Mouse (Mus musculus) cerebellum, adult 2 months (tissue): Measurements from ENCODE around the gene Mrps14. TPM values are rescaled to one million over a fixed set of nuclear protein-coding genes. Genes with fewer than 3 reads are reported as not detected.

Experiments used
- DNase-seq, 2 experiments: peaks; one replicate each; pipeline ENCODE4 v3.0.0; 2021
- H3K27ac ChIP-seq: fragments of 200-500 bp; 2 replicates; pipeline ENCODE4 v1.5.1; 2012; ENCODE audit warnings: low read length, control low read depth, inconsistent platforms; ENCODE audit not compliant: insufficient read depth
- H3K27me3 ChIP-seq: fragments of 200-500 bp; 2 replicates; pipeline ENCODE4 v1.6.1; 2012; ENCODE audit warnings: inconsistent platforms, mild to moderate bottlenecking, low read length, moderate library complexity; ENCODE audit not compliant: control insufficient read depth, insufficient read depth
- H3K4me1 ChIP-seq: fragments of 200-500 bp; 2 replicates; pipeline ENCODE4 v1.6.1; 2011; ENCODE audit warnings: low read length; ENCODE audit not compliant: control insufficient read depth, insufficient read depth
- H3K4me3 ChIP-seq: fragments of 200-500 bp; replicated peaks from 2 replicates; pipeline ENCODE3; 2011; ENCODE audit warnings: mild to moderate bottlenecking, low read depth, low read length, control low read depth; ENCODE audit not compliant: insufficient read depth
- CTCF ChIP-seq: fragments of 200-500 bp; IDR thresholded peaks from 2 replicates; pipeline ENCODE4 v1.5.1; 2011; ENCODE audit warnings: low read depth, mild to moderate bottlenecking, control low read depth, low read length, moderate library complexity, borderline replicate concordance; ENCODE audit not compliant: insufficient read depth
- POLR2A ChIP-seq: fragments of 200-500 bp; IDR thresholded peaks from 2 replicates; pipeline ENCODE4 v1.6.1; 2011; ENCODE audit warnings: low read length, control low read depth, borderline replicate concordance; ENCODE audit not compliant: insufficient read depth
- WGBS: fragments of 180-500 bp; shearing (Covaris S2); methylation state at CpG from one replicate; pipeline ENCODE4 v1.1.7; 2018; 5-methylcytosine and 5-hydroxymethylcytosine counted together
- polyA plus RNA-seq: library from polyadenylated mRNA; depleted of rRNA; stranded (reverse); fragments of >200 nt; gene quantifications from 2 replicates; pipeline ENCODE4 v1.2.3, GENCODE M21; 2012

The Mrps14 gene
- polyA plus RNA-seq, 1 experiment: 56.0 TPM

DNA sequence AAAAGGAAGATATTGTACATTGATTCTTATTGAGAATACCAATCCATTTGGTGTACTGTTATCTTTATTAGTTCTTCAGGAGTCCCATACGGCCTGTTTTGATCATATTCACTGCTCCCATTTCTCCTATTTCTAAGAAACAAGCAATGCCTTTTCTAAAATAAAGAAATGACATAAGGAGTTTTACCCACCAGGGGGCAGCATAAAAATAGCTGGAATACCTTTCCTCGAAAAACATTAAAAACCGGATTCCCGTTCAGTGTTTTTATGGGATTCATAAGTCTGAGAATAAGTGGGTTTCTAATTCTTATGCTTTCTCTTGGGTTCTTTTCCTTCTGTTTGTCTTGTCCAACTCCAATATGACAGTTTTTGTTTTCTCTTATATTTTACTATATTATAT lies 36.0 kb downstream of the Mrps14 start:
- 21% methylated on average over 4 of the region's 4 CpGs for WGBS
- DNase-seq: peak in 1 of 2 experiments; percentile 55
- no peaks in the 10 kb centered on the region for H3K4me1 ChIP-seq

DNA sequence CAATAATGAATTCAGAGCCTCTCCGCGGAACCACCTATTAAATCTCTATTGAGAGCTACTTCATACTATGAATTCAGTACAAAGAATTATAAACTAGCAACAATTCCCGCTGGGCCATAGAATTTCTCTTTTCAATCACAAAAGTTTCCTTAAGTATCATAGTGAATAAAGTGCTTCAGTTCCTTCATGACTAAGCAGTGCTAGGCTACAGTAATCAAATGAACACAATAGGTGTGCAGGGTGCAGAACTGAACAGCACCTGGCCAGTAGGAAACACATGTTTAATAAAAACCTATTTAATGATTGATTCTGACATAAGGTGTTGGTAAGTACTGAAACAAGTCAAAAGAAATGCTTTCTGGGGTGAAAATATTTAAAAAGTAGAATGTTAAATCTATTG lies 37.1 kb downstream of the Mrps14 start:
- WGBS: 87% methylated on average over 3 of the region's 3 CpGs

More for the DNA sequence above, 36.0 kb downstream of the Mrps14 start:
- H3K27ac ChIP-seq: no peak overlapping the region
- TF ChIP-seq POLR2A: no peak
- TF ChIP-seq CTCF: no peak
- no peaks in the 10 kb centered on the region for H3K27me3 ChIP-seq
- no peak overlapping the region for H3K4me3 ChIP-seq

DNA sequence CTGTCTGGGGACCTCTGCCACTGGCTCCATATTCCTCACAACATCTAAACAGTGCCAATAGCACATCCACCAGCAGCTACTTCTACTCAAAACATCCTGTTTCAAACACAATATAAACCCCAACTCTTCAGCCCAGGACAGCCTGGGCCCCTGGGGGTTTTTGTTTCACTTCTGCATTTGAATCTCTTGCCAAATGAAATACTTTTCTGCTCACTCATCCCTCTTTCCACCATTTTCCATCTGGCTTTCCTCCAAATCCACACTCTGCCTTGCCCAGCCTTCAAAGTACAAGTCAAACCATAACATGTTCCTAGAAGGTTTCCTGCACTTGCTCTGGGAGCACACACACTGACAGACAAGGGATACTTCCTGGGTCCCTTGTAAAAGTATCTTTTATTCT lies 38.9 kb downstream of the Mrps14 start:
- DNase-seq: no peak
- Histone ChIP-seq H3K27me3 (no peaks in the 10 kb centered on the region), H3K27ac (no peak overlapping the region), H3K4me1 (no peaks in the 10 kb centered on the region), H3K4me3 (no peak overlapping the region)
- TF ChIP-seq CTCF: no peak
- no peak for TF ChIP-seq POLR2A

More for the DNA sequence above, 37.1 kb downstream of the Mrps14 start:
- no peak for TF ChIP-seq CTCF
- no peak for TF ChIP-seq POLR2A
- Histone ChIP-seq H3K4me3 (no peak overlapping the region), H3K27me3 (no peaks in the 10 kb centered on the region), H3K4me1 (no peaks in the 10 kb centered on the region), H3K27ac (no peak overlapping the region)
- DNase-seq: no peak

DNA sequence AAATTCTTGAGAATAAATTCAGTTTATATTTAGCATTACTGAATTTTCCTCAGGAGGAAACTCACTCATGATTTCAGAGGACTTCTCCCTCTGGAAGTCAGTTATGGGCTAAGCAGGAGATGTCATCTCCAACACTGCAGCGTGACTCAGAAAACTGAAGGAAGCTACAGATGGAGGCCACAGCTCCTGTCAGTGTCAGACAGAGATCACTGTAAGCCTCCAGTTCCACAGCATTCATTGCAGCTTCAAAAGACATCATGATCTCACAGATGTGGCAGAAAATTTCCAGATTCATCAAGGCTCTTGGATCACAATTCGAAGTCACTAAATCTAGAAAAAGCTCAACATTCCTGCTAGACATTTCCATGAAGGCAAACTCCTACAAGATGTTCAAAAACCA lies 43.0 kb downstream of the Mrps14 start:
- no peak overlapping the region for H3K27ac ChIP-seq

DNA sequence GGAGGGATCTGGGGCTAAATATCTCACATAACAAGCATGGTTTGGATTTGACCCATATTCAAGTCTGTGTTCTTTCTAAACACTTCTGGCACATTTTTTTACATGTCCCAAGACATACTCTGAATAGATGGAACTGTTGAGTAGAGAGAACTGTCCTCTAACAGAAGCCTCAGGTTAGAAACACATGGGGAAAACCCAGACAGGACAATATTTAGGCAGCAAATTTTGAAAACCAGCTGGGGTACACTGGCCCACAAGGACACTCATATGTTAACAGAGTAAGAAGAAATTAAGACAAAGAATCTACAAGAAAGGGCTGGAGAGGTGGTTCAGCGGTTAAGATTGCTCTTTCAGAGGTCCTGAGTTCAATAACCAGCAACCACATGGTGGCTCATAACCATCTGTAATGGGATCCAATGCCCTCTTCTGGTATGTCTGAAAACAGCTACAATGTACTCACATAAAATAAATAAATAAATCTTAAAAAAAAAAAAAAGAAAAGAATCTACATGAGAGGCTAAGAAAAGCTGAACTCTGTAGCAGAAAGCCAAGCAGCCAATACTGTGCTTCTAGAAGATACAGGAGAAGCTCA lies 43.9 kb downstream of the Mrps14 start:
- H3K4me3 ChIP-seq: no peak overlapping the region
- WGBS: 91% methylated on average over 1 of the region's 1 CpGs
- DNase-seq: no peak
- no peak for TF ChIP-seq CTCF
- TF ChIP-seq POLR2A: no peak
- no peak overlapping the region for H3K27ac ChIP-seq
- H3K4me1 ChIP-seq: 0 out of 2 replicates have a peak, but pooled peaks cover 2% of the 10 kb centered on the region
- no peaks in the 10 kb centered on the region for H3K27me3 ChIP-seq

More for the DNA sequence above, 43.0 kb downstream of the Mrps14 start:
- no peaks in the 10 kb centered on the region for H3K27me3 ChIP-seq
- no peak overlapping the region for H3K4me3 ChIP-seq
- H3K4me1 ChIP-seq: 0 out of 2 replicates have a peak, but pooled peaks cover 2% of the 10 kb centered on the region
- TF ChIP-seq CTCF (no peak), POLR2A (no peak)
- DNase-seq: no peak
- 93% methylated on average over 2 of the region's 2 CpGs for WGBS

DNA sequence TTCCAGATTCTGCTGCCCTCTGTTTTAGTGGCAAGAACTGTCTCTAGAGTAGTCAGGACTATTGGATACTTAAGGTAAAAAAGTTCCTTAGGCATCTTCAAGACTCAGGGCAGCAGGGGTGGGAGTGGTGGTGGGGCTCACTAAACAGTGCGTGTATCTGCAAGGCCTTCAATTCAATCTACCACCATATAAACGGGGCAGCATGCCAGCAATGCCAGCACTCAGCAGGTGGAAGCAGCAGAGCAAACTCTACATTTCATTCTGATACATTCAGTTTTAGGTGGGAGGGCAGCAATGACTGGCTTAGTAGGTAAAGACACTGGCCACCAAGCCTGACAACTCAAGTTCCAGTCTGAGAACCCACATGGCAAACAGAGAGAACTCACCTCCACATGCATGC lies 45.1 kb downstream of the Mrps14 start:
- peak in 1 of 2 experiments; percentile 21 for DNase-seq
- Histone ChIP-seq H3K4me3 (no peak overlapping the region), H3K27ac (no peak overlapping the region), H3K4me1 (0 out of 2 replicates have a peak, but pooled peaks cover 2% of the 10 kb centered on the region), H3K27me3 (no peaks in the 10 kb centered on the region)
- 63% methylated on average over 2 of the region's 2 CpGs for WGBS
- TF ChIP-seq POLR2A (no peak), CTCF (no peak)

DNA sequence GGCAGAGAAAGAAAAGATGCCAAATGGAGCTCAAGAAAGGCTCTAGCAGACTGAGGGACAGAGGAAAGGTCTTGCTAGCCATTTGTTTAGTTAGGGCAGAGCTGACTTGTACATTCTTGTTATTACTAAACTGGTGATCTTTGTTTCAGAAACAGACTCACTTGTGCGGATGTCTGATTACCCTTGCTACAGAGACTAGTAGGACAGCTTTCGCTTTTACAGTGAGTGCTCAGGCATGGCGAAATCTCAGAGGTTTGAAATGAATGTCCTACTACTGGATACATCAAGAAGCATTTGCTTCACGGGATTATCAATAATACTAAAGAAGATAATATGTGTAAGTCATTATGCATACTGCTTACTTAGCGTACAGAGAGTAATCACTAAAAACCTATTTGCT lies 49.7 kb downstream of the Mrps14 start:
- H3K4me3 ChIP-seq: no peak overlapping the region
- peaks cover 9% of the 10 kb centered on the region; the same call in 1 of the 2 replicates for H3K4me1 ChIP-seq
- WGBS: 95% methylated on average over 5 of the region's 5 CpGs
- no peak for TF ChIP-seq POLR2A
- no peak for TF ChIP-seq CTCF
- H3K27me3 ChIP-seq: no peaks in the 10 kb centered on the region
- DNase-seq: no peak
- H3K27ac ChIP-seq: no peak overlapping the region

DNA sequence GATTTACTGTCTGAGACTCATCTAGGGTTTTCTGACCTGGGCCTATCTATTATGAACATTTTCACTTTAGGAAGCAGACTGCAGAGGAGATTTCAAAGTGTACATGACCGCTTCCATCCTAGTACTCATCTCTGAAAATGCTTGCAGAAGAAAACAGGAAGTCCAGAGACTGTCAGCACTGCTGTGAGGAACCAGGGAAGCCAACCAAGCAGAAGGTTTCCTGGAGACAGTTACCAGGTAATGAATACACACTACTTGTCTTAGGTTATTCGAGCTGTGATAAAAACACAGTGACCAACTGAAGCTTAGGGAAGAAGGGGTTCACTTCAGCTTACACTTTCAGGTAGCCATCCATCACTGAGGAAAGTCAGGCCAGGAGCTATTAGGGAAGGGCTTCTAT lies 50.9 kb downstream of the Mrps14 start:
- no peak for DNase-seq

More for the DNA sequence above, 50.9 kb downstream of the Mrps14 start:
- H3K27me3 ChIP-seq: no peaks in the 10 kb centered on the region
- no peak overlapping the region for H3K4me3 ChIP-seq
- TF ChIP-seq POLR2A (no peak), CTCF (no peak)
- no peak overlapping the region for H3K27ac ChIP-seq
- peaks cover 7% of the 10 kb centered on the region; the same call in 1 of the 2 replicates for H3K4me1 ChIP-seq
- 36% methylated on average over 2 of the region's 2 CpGs for WGBS
